Mouse (Mus musculus) heart, postnatal 0 days (tissue): ENCODE measurements around the gene Tectb.
A peak's percentile ranks its signal among the peaks of the same experiment; 100 is the strongest.

Source experiments
- CTCF ChIP-seq: IDR thresholded peaks from 2 replicates; pipeline ENCODE4 v1.5.1; 2016; ENCODE audit warnings: antibody characterized with exemption, control low read depth, low read depth
- EP300 ChIP-seq: IDR thresholded peaks from 2 replicates; pipeline ENCODE4 v1.6.1; 2016; ENCODE audit warnings: antibody characterized with exemption, low read depth

DNA sequence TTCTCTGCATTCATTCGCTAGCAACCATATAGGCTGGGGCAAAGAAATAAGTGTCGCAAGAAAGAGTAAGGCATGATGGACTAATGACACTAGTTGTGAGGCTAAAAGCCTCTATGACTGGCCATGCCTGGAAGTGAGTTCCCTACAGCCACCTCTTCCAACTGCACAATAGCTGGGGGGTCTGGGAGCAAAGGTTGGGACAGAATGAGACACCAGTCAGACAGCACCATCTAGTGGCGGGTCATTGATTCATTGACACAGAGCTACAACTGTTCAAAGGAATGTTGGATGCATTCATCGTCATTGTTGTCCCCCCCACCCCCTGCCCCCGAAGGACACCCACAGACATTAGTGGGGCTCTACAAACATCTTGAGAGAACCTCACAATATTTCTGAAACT is 17.8 kb downstream of the Tectb start:
- TF ChIP-seq CTCF (peak; percentile 84), EP300 (no peak)
